Mouse (Mus musculus) kidney, adult 9 months (tissue): Measurements from ENCODE around the gene Pgf.

ENCODE experiments used
- DNase-seq: peaks from one replicate; pipeline ENCODE4 v3.0.0; 2022

The Pgf gene

DNA sequence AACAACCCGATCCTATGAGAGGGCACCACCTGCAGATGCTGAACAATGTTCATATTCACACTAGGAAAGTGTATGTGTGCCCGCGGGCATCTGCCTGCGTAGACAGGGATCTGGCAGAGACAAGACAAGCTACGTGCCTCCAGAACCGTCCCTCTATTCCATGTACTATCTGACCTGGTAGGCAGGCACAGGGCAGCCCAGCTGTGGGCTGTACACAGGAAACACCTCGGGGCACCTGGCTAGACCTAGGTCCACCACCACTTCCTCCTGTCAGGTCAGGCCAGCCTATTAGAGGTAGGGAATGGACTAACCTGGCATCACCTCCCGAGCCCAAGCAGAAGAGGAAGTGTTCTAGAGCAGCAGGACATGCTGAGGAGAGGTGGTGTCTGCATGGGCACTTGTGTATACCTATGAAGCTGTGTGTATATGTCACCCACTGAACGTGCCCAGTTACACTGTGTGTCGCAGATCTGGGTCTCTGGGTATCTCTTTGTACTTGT is at the start of gene Pgf:
Gene Pgf, minus strand, starts transcription at position 51 of the 500 bp plus-strand sequence.
- DNase-seq = no peak

- no peak for DNase-seq
Measured at GRCm38 (mm10) chr12:85227227-85227626, 49.6 kb upstream of the Pgf start.

DNA sequence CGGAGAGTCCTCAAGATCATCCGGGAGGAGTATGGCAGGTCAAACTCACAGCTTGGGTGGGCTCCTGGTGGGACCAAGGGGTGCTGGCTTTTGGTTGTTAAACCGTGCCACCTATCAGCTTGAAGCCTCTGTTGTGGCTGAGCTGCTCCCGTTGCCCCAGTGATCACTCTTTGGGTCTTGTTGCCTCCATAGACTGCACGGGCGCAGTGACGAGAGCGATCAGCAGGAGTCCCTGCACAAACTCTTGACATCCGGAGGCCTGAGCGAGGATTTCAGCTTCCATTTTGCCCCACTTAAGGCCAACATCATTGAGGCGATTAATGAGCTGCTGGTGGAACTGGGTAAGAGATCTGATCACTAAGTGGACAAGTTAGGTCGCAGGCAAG is 42.3 kb upstream of the Pgf start:
- no peak for DNase-seq

DNA sequence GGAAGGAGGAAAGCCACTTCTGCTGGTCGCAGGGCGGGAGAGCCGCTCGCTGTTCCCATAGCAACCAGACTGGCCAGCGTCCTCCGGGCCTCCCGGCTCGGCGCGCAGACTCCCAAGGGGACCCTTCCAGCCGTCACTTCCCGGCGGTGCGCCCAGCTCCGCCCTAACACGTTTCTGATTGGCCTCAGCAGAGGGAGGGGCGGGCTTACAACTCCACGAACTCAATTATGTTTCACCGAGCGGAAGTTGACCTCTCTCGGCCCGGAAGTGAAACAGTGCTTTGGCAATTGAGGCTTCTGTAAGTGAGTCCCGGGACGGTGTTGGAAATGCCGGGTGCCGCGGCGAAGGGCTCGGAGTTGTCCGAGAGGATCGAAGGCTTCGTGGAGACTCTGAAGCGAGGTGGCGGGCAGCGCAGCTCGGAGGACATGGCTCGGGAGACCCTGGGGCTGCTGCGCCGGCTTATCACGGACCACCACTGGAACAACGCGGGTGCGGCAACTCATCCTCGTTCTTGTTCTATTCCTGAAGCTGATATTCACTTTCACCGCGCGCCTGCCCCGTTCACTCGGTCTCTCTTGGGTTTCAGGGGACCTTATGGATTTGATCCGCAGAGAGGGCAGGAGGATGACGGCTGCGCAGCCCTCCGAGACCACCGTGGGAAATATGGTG is 41.8 kb upstream of the Pgf start, which contains the start of gene Eif2b2:
Gene Eif2b2, plus strand, starts transcription at position 246 of the 669 bp plus-strand sequence.
- peak; percentile 99 for DNase-seq

DNA sequence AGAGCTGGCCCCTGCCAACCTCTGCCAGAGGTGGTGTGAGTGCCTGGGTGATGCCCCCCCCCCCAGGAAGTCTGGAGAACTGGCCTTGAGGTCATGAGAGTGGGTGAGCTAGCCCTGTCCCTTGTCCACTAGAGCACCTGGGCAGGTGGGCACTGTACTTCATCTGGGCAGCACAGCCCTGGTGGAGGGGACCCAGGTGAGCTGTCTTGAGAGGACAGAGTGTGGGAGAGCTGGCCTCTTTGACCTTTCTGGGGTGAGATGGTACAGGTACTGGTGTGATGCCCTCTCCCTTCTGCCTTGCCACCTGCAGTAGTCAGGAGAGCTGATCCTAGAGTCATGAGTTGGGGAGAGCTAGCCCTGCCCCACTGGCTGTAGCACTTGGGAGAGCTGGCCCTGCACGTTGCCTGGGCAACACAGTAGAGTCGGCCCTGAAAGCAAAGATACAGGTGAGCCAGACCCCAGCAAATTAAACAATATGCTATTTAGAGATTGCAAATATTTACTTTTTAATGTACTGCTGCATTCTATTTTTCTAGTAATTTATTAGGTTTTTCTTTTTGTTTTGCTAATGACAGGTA is 40.2 kb upstream of the Pgf start:
- no peak for DNase-seq

DNA sequence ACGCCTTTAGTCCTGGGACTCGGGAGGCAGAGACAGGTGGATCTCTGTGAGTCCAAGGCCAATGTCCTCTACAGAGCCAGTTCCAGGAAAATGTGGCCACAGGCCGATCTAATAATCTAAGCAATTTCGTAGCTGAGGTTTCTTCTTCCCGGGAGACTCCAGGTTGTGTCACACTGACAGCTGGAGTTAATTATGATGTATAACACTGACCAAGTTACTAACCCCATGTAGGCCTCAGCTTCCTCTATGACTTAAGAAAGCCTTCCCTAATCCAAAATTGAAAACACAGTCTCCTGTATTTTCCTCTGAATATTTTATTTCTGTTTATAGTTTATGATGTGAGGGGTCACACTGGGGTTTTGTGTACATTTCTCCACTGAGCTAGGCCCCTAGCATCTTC is 37.4 kb upstream of the Pgf start:
- no peak for DNase-seq

DNA sequence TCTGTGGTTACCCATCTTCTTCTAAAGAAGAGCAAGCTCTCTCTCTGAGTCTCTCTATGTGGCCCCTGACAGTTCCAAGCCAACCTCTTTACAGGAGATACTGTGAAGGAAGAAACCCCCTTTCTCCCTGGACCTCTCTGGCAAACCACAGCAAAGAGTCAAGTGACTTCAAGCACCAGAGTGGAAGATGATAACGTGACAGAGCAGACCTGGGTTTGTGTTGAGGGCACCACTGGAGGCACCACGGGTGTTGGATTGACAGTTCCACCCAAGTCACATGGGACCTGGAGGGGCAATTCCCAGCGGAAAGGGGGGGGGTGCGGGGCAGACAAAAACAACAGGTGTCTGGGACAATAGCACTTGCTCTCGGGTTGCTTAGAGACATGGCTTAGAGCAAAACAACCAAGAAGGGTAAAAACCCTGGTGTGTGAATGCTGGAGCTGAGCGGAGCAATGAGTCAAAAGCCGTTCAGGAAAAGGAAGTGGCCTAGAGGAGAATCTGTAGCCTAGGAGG is 31.2 kb upstream of the Pgf start:
- DNase-seq = no peak

GRCm38 (mm10) chr12:85205425-85205824 is 27.8 kb upstream of the Pgf start:
- no peak for DNase-seq

- DNase-seq = no peak
Measured at GRCm38 (mm10) chr12:85204105-85204504, 26.5 kb upstream of the Pgf start.

- DNase-seq = no peak
Measured at GRCm38 (mm10) chr12:85203699-85204098, 26.1 kb upstream of the Pgf start.

GRCm38 (mm10) chr12:85202191-85202590 is 24.6 kb upstream of the Pgf start:
- DNase-seq = no peak

GRCm38 (mm10) chr12:85201830-85202147 is 24.2 kb upstream of the Pgf start:
- no peak for DNase-seq

DNA sequence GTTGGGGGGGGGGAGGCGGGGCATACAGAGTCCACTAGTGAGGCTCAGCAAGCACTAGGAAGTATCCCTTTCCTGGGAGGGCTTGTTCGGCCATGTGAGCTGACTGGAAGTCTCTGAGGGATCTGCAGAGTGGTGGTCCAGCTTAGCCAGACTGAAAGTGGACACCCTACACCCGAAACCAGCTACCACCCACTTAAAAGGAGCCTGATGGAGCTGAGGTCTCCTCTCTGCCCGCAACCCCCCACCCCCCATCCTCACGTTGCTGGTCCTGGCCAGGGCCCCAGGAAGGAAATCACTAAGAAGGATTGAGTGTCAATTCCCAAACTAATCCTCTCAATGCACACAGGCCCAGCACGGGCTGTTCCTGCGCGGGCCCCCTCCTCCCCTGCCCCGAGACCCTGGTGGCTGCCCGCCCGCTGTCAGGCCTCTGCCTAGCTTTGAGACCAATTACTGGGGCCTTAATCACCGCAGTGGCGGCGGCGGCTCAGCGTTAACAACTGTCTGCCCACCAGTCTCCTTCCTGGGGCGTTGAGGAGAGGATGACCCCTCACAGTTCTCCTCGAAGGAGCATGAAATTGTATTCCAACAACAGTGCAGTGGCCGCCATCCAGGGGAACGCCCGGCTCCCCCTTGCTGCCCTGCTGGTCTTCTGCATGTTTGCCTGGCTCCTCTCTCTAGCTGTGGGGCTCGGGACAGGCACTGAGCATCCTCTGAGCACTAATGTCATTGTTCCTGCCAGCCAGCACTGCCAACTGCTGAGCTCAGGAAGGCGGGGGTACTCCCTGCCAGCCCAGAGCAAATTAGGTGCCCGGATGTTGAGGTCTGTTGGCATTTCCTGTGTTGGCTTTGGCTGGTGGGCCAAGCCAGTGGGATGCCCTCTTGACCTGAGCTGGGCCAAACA is 23.6 kb upstream of the Pgf start:
- DNase-seq = no peak

DNA sequence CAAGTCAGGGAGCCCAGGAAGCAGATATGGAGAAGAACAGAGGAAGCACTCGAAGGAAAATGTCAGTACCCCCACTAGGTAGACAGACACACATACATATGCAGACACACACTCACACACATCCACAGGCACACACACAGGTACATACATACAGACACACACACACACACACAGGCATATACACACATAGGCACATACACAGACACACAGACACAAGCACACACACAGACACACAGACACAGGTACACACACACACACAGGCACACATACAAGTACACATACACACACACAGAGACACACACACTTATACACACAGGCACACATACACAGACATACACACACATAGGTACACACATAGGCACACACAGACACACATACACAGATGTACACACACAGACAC is 22.4 kb upstream of the Pgf start:
- DNase-seq = no peak

DNA sequence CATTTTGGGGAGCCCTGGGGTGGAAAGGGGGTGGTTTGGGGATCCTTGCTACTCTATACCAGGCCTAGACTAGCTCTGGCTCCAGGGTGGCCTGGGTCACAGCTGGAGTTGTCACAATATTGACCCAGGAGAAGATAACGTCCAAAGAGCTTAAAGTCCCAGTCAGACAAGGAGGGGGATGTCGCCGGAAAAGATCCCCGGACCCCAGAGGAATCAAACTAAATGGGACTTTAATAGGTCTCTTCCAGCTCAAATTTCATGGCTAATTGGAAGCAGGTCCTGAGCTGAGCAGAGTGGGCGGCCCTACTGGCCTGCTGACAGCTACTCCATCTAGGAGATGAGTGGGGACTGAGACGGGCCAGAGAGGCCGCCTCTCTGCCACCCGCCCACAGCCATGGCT is 20.3 kb upstream of the Pgf start:
- DNase-seq = no peak

- no peak for DNase-seq
Measured at GRCm38 (mm10) chr12:85197371-85197770, 19.8 kb upstream of the Pgf start.

- DNase-seq = no peak
Measured at GRCm38 (mm10) chr12:85196191-85196590, 18.6 kb upstream of the Pgf start.

DNA sequence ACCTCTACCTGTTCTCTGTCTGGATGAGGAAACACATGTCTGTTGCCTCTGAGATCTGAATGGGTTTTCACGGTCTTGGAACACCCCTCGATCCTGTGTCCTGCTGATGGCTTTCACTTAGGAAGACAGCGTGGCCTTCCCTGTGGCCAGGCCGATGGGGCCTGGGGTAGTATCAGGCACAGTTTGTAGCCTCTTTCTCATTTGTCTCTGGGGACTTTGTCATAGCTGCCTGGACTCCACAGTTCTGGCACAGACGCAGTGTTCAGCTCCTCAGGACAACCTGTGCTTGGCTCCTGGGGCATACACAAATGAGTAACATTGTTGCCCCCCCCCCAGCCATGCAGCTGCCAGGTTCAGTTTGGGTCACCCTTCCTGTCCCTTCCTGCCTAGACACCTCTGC is 17.5 kb upstream of the Pgf start:
- no peak for DNase-seq

GRCm38 (mm10) chr12:85194623-85195018 is 17.0 kb upstream of the Pgf start:
- peak; percentile 77 for DNase-seq

GRCm38 (mm10) chr12:85193923-85194622 is 16.5 kb upstream of the Pgf start:
- no peak for DNase-seq

- no peak for DNase-seq
Measured at GRCm38 (mm10) chr12:85193146-85193545, 15.6 kb upstream of the Pgf start.

DNA sequence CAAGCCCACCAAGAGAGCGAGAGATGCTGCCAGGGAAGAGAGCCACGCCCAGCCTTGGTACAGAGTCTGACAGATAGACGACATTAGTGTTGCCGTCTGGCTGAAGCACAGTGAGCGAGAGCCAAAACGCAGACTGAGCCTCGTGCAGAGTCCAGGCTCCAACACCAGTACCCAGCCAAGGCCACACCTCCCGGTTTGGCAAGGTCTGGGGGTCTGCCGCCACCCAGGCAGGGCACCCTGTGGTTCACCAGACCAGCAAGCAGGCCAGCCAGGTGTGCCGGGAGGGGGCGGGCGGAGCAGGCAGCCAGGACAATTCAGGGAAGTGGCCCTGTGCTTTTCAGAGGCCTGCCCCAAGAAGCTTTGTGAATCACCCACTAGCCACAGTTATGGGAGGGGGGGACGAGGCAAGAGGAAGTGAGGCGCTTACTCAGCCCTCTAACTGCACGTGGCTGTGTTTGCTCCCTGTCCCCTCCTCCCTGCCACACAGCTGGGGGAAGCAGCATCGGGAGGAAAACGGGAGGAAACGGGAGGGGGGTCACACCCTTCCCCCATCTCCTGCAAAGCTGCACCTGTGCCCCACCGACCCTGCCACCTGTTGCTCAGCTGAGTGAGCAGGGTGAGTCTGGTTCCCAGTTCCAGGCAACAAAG is 15.0 kb upstream of the Pgf start:
- peak; percentile 17 for DNase-seq
